Mouse (Mus musculus): ENCODE data around the gene Troap. TPM values are rescaled to one million over a fixed set of nuclear protein-coding genes. Genes with fewer than 3 reads are reported as not detected.

The Troap gene
- polyA plus RNA-seq, 1 experiment: 27.8 TPM

DNA sequence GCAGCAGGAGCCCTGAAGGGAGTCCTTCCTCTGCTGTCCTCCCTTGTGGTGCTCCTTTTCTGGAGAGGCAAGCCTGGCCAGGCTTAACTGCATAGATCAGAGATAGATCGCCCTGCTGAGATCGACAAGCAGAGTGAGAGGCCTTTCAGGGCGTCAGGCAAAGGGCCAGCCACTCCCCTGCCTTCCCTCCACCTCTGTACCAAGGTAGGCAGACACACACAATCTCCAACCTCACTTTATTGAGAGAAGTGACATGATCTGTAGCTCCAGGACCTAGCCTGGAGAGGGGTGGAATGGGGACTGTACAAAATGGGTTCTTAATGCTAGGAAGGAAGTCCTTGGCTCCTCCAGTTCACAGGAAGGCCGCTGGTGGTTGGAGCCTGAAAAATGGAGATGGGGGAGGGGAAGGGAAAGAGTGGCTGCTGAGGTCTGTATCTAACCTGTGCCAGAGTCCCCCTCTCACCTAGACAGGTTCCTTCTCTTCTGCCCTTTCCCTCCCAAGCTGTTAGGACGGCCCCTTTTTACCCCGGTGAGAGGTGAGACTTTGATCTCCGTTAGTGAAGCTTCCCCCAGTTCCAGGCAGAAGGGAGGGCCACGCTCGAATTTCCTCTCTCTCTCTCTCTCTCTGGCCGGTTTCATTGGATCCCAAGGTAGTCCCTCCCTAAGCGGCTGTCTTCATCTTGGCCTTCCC lies 9.6 kb downstream of the Troap start:
- H3K27me3 ChIP-seq (replicated peaks): peaks cover 45% of the 10 kb centered on the region
- no peak for TF ChIP-seq FLI1 (IDR thresholded peaks at IDR 0.05; ENCODE audit: low read length)
- TF ChIP-seq GATA1 (IDR thresholded peaks at IDR 0.05; ENCODE audit: borderline replicate concordance, low read length): no peak
- peaks cover 43% of the 10 kb centered on the region for H3K4me1 ChIP-seq
- H3K4me3 ChIP-seq (replicated peaks): no peak overlapping the region
- H3K36me3 ChIP-seq (replicated peaks; ENCODE audit: low read length): peaks cover 45% of the 10 kb centered on the region
- peaks cover 6% of the 10 kb centered on the region; the same call in 1 of the 2 replicates for H3K9me3 ChIP-seq

DNA sequence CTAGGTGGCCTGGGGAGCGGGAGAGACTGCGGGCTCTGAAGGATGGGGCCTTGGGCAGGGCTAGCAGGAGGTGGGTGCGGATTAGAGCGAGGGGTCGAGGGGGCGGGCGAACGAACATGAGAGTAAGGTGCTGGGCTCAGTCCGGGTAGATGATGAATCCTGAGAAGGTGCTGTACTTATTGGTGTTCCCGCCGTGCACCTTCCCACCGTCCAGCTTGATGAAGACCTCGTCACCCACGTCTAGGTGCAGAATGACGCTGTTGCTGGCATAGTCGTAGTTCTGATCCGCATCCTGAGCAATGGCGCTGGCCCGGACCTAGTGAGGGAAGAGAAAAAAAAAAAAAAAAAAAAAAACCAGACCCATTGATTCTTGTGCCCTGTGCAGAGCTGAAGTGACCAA lies 10.2 kb downstream of the Troap start:
- peaks cover 43% of the 10 kb centered on the region for H3K36me3 ChIP-seq (replicated peaks; ENCODE audit: low read length)
- peaks cover 6% of the 10 kb centered on the region; the same call in 1 of the 2 replicates for H3K9me3 ChIP-seq
- no peak overlapping the region for H3K4me3 ChIP-seq (replicated peaks)
- peaks cover 51% of the 10 kb centered on the region for H3K27me3 ChIP-seq (replicated peaks)
- H3K4me1 ChIP-seq: peaks cover 47% of the 10 kb centered on the region
- TF ChIP-seq FLI1 (IDR thresholded peaks at IDR 0.05; ENCODE audit: low read length) (no peak), GATA1 (IDR thresholded peaks at IDR 0.05; ENCODE audit: borderline replicate concordance, low read length) (no peak)

DNA sequence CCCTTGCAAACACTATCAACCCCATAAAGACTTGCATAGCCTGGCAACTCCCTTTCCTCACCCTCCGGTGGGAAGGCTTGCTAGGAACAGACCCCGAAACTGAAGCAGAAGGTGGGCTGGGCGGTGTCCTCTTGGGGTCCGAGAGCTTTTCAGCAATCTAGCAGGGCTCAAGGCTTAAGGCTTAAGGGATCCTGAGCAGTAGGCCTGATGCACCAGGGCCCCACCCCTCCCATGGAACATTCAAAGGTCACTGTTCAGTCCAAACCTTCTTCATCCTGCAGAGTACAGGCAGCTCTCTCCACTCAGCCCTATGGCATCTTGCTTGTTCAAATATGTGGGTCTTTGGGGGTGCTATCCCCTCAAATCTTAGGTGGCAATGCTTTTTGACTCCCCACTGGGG lies 11.6 kb downstream of the Troap start:
- TF ChIP-seq GATA1 (IDR thresholded peaks at IDR 0.05; ENCODE audit: borderline replicate concordance, low read length): no peak
- no peak for TF ChIP-seq FLI1 (IDR thresholded peaks at IDR 0.05; ENCODE audit: low read length)
- Histone ChIP-seq H3K27me3 (replicated peaks) (peaks cover 64% of the 10 kb centered on the region), H3K36me3 (replicated peaks; ENCODE audit: low read length) (peaks cover 30% of the 10 kb centered on the region), H3K4me1 (peaks cover 45% of the 10 kb centered on the region), H3K9me3 (peaks cover 6% of the 10 kb centered on the region; the same call in 1 of the 2 replicates), H3K4me3 (replicated peaks) (no peak overlapping the region)

DNA sequence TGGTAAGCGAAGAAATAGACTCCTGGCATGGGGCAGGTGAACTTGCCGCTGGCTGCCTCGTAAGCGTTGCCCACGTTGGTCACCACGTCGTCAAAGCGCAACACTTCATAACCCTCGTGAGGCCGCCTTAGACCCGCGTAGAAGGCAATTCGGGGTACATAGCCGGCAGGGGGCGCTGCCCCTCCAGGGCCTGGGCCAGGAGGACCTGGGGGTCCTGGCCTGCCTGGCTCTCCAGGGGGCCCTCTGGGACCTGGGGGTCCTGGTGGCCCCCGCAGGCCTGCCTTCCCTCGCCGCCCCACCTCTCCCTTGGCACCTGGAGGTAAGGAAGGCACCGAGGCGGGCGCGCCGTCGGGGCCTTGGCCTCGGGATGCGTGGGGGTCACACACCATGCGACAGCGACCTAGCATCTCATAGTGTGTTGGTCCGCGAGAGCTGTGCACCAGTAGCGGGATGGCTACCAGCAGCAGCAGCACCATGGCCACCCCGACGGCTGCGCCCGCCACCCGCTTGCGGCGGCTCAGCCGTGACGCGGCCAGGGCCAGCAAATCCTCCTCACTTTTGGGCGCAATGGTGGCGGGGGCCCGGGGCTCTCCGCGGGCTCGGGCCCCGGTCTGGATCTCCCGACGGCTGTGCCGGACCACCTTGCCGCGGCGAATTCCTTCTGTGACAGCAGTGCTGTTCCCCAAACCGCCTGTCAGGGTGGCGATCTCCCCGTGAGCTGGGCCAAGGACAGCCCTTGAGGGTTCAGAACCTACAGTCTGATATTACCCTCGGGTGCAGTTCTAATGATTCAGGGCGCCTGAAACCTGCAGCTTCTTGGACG lies 13.1 kb downstream of the Troap start, which contains the start of gene C1ql4:
C1ql4 (minus strand) TSS at position 565 of the 823 bp plus-strand sequence.
- peaks cover 76% of the 10 kb centered on the region for H3K27me3 ChIP-seq (replicated peaks)
- H3K9me3 ChIP-seq: peaks cover 6% of the 10 kb centered on the region; the same call in 1 of the 2 replicates
- peaks cover 47% of the 10 kb centered on the region for H3K4me1 ChIP-seq
- H3K4me3 ChIP-seq (replicated peaks): peak within 1 kb of the TSS; percentile 88
- no peak for TF ChIP-seq GATA1 (IDR thresholded peaks at IDR 0.05; ENCODE audit: borderline replicate concordance, low read length)
- no peak for TF ChIP-seq FLI1 (IDR thresholded peaks at IDR 0.05; ENCODE audit: low read length)
- peaks cover 16% of the 10 kb centered on the region for H3K36me3 ChIP-seq (replicated peaks; ENCODE audit: low read length)

DNA sequence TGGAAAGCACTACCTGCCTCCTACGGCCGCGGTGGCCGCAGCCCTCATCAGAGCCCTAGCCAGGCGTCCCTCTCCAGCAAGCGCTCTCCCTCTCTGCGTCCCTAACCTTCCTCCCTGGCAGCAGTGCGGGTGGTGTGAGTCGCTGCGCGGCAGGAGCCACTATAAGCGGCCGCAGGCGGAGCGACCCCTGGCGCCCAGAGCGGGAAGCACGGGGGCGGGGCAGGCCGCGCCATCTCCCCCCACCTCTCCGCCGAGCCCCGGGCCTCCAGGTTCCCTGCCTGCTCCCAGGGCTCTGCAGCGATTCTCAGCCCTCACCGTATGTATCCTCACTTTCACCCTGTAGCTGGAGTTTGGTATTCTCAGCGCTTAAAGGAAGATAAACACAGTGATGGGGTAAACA lies 13.9 kb downstream of the Troap start:
- no peak for TF ChIP-seq FLI1 (IDR thresholded peaks at IDR 0.05; ENCODE audit: low read length)
- TF ChIP-seq GATA1 (IDR thresholded peaks at IDR 0.05; ENCODE audit: borderline replicate concordance, low read length): no peak
- Histone ChIP-seq H3K4me1 (peaks cover 49% of the 10 kb centered on the region), H3K4me3 (replicated peaks) (peak overlapping the region; percentile 88), H3K9me3 (peaks cover 6% of the 10 kb centered on the region; the same call in 1 of the 2 replicates), H3K27me3 (replicated peaks) (peaks cover 84% of the 10 kb centered on the region), H3K36me3 (replicated peaks; ENCODE audit: low read length) (peaks cover 7% of the 10 kb centered on the region)

DNA sequence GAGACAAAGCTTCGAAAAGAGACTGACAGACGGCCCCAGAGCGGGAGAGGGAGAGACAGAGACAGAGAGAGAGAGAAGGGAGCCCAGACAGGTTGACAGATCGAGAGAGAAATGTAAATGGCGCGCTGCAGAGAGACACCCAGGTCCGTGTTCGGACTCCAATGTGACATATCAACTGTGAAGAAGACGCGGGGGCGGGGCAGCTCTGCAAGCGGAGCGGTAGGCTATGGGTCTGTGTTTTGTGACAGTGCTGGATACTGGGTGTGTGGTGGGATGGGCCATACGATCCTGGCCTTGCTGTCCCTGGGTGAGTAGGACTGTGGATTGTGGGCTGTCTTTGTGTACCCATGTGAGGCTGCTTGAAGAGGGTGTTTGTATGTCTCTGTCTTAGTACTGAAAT lies 14.7 kb downstream of the Troap start:
- TF ChIP-seq FLI1 (IDR thresholded peaks at IDR 0.05; ENCODE audit: low read length) (no peak), GATA1 (IDR thresholded peaks at IDR 0.05; ENCODE audit: borderline replicate concordance, low read length) (no peak)
- H3K27me3 ChIP-seq (replicated peaks): peaks cover 91% of the 10 kb centered on the region
- H3K36me3 ChIP-seq (replicated peaks; ENCODE audit: low read length): peaks cover under 1% of the 10 kb centered on the region
- peak overlapping the region; percentile 62 for H3K4me3 ChIP-seq (replicated peaks)
- peaks cover 6% of the 10 kb centered on the region; the same call in 1 of the 2 replicates for H3K9me3 ChIP-seq
- H3K4me1 ChIP-seq: peaks cover 49% of the 10 kb centered on the region

DNA sequence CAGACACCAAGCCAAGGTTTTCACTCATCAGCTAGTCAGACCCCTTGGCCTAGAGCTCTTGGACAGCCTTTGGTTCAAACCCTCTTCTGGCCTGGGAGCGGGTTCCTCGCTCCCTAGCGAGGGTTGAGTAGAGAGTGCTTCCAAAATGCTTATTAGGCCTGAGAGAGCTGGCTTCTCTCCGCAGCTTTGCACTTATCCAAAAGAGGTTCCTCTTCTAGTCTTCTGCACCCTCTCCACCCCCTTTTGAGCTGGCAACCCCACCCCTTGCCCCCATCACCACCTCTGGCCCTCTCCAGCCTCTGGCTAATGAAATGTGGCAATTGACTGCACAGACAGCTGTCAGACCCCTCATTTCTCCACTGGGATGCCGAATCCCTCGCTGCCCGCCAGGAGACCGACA lies 18.5 kb downstream of the Troap start, which contains the start of gene Dnajc22:
Dnajc22 (plus strand) TSS at position 301 of the 400 bp plus-strand sequence.
- Histone ChIP-seq H3K36me3 (replicated peaks; ENCODE audit: low read length) (no peaks in the 10 kb centered on the region), H3K27me3 (replicated peaks) (peaks cover 93% of the 10 kb centered on the region), H3K4me3 (replicated peaks) (peak within 1 kb of the TSS; percentile 89), H3K9me3 (no peaks in the 10 kb centered on the region), H3K4me1 (peaks cover 60% of the 10 kb centered on the region)
- TF ChIP-seq FLI1 (IDR thresholded peaks at IDR 0.05; ENCODE audit: low read length): no peak
- no peak for TF ChIP-seq GATA1 (IDR thresholded peaks at IDR 0.05; ENCODE audit: borderline replicate concordance, low read length)

DNA sequence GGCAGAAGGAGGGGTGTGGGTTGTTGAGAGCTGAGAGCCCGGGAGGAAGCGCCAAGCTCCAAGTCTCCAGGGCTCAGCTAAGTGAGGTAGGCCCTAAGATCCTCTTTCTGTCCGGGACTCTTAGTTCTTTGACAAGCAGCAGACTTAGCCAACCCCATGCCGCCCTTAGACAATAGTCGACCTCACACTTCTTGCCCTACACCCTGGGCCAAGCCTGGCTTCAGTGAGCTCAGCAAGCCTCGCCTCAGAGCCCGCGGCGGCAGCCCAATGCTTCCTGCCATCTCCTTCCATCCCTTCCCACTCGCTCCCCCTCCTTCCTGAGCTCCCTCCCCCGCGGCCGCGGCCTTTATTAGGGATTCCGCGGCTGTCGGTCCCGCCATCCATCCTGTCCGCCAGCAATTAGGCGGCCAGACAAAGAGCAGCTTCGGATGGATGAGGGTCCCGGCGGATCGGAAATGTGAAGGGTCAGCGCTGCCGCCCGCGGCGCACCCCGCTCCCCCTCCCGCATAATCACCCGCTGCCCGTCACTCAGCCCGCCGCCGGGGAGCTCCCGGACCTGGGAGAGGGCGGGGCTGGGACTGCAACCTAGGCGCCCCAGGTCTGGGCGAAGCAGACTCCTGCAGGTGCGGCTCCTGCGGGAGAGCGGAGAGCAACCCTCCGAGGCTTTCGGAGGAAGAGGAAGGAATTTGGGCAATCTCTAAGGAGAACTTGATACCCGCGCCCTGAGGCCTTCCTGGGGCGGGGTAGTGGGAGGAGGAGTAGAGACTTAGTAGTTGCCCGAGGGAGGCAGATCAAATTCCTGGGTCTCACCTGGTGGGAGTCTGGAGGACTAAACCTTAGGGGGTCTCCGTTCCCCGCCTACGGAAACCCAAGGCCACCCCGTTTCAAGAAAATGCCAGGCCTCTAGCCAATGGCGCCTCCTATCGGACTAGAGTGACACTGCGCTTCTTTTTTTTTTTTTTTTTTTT lies 19.2 kb downstream of the Troap start:
- TF ChIP-seq GATA1 (IDR thresholded peaks at IDR 0.05; ENCODE audit: borderline replicate concordance, low read length) (no peak), FLI1 (IDR thresholded peaks at IDR 0.05; ENCODE audit: low read length) (no peak)
- Histone ChIP-seq H3K36me3 (replicated peaks; ENCODE audit: low read length) (no peaks in the 10 kb centered on the region), H3K9me3 (no peaks in the 10 kb centered on the region), H3K4me1 (peaks cover 60% of the 10 kb centered on the region), H3K4me3 (replicated peaks) (peak overlapping the region; percentile 89), H3K27me3 (replicated peaks) (peaks cover 93% of the 10 kb centered on the region)

All from megakaryocyte, embryonic 14.5 days (primary cell).